Mouse (Mus musculus): ENCODE data around the gene Gria3.

Gene Gria3

DNA sequence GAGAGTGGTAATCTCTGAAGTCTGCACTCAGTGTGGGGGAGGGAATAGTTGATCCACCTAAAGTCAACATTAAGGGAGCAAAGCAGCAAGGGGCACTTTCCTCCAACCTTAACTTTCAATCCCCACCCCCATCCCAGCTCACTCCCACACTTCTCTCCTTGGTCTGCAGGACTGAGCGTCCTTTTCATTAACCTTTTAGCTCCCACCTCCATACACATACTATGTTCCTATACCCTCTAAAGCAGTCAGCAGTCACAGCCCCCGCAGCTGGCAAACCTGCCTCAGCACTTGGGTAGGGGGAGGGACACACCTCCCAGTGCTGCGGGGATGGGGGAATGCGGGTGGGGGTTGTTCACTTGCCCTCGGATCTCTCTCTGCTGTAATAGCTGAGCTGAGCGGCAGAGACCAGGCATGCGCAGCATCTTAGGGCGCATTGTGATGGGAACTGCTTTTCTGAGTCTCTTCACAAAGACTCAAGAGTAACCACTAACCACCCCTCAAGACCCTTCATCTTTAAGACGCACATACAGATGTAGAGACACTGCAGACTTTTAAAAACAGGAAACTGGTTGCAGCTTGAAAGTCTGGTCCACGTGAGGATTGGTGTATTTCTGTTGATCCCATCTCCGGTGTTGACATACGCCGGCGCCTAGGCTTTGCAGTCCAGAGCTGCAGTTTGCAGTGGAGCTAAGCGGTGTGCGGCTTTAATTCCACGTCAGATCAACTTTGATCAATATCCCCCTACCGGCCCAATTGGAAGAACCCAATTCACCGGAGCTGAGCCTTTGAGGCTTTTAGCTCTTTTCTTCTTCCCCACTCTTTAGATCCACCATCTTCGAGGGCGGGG is at the start of gene Gria3:
TSS of gene Gria3 (plus strand) at position 797 of the 847 bp plus-strand sequence.
- no peak for DNase-seq

DNA sequence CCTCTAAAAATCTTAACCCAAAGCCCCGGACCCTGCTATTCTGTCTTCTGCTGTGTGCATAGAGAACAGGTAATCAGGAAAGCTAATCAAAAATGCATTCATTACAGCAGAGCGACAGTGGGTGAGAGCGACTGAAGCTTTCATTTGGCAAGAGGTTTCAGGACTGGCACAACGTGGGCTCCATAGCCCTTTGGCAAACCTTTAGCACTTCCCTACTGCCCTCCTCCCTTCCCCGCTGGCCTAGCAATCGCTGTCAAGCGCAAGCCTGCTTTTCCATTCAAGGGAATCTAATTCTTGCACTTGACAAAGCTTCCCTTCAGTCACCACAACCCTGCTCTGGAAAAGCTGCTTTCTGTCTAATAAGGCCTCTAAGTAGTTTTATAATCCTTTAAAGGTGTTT is 13.6 kb upstream of the Gria3 start:
- no peak for DNase-seq

DNA sequence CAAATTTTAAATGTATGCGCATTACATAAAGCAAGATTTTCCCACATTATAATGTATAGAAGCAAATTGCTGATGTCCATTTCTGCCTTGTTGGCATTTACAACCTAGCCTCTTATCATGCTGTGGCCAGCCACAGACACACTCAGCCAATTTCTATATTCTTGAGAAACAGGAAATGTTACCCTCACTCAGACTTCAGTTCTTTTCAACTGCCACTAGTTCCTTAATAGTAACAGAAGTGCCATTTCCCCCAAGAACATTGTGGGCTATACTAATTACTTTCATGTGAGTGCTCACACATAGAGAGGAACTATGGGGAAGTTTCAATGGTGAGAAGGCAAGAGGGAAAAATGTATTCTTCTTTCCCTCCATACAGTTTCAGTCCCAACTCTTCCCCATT is 11.6 kb upstream of the Gria3 start:
- no peak for DNase-seq

DNA sequence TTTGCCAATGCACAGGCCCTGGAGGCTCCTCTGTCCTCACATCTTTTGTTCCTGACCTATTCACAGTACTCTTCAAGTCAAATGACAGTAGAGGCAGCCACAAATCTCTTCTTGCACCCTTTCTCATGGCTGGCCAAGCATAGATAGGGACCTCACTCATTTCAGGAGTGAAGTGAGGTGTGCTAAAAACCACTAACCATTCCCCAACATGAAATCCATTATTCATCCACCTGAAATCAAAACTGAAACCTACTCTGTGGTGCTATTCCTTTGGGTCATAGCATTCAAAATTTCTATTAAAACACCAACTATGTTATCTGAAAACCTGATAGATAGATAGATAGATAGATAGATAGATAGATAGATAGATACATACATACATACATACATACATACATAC is 2.2 kb upstream of the Gria3 start:
- no peak for DNase-seq

DNA sequence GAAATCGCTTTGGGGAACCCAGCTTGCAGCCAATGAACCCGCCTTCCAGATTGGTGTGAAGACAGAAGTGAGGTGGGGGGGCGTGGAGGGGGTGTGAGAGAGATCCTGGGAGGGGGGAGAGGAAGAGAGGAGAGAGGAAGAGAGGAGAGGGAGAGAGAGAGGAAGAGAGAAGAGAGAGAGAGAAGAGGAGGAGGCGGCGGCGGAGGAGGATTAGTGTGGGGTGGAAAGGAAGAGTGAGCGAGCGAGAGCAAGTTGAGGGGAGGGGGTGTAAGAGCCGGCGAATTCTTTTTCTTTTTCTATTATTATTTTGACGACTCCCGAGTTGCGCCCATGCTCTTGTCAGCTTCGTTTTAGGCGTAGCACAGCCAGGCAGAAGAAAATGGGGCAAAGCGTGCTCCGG is 532 bp downstream of the Gria3 start:
- no peak for DNase-seq

DNA sequence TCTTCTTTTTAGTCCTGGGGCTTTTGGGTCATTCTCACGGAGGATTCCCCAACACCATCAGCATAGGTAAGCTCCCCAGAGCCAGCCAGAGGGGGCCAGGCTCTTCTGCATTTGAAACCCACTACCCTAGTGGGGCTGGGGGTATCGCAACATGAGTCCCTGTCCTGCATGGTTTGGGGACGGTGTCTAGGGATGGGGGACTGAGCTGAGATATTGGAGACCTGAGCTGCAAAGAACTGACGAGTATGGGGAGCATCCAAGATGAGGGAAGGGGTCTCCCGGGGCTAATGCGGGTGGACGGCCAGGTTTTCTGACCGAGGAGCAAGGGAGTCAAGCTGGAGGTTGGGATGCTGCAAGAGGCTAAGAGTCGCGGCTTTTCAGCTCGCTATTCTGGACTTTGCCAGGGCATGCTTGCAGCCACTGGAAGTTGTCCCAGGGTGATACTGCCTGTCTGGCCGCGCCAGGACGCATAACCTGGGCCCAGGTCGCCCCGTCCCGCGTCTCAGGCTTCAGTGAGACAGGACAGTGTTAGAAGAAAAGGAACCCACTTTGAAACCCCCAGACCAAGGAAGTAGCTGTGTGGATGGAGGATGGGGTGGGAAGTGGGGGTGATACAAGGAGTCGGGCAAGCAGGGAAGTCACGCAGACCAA is 1.1 kb downstream of the Gria3 start:
- DNase-seq = no peak

DNA sequence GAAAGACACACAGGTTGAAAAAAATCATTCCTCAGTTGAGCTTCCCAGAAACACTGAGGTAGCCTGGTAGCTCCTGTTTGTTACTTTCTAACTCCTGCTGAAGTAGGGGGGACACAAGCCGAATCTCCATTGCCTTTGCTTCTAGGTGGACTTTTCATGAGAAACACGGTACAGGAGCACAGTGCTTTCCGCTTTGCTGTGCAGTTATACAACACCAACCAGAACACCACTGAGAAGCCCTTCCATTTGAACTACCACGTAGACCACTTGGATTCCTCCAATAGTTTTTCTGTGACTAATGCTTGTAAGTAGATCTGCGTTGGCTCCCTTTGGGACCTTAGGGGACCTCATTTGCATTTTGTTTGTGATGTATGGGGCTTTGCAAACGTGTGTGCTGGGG is 2.0 kb downstream of the Gria3 start:
- no peak for DNase-seq

DNA sequence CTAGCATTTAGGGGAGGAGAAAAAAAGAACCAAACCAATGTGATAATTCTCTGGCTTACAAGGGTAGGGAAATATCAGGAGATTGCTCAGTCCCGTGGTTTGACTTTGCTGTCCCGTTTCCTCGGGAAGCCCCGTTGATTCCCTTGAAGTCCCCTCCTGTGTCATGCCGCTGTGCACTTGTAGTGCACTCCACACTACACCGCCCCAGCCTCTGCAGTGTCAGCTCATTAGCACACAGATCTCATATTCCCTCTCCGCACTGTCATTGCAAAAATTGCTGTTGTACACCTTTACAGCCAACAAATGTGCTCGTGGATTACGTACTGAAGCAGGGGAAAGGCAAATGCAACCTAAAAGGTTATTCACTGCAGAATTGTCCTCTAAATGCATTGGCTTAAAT is 5.6 kb downstream of the Gria3 start:
- DNase-seq = no peak

DNA sequence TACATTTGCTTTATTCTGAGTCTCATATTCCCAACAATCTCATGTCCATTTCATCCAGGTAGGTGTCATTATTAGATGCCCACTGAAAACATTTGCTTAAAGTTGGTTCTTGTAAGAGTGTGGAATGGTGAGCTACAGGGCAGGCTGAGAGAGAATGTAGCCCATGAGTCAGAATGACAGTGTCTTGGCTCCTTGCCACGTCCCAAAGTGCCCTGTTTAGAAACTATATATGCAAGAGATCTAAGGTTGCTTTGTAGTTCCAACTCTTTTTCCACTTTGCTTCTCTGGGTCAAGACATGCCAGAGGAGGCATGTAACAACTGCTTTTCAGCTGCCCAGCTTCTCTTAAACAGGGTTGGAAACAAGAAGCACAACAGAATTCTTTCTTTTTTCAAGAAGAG is 9.1 kb downstream of the Gria3 start:
- DNase-seq = no peak

DNA sequence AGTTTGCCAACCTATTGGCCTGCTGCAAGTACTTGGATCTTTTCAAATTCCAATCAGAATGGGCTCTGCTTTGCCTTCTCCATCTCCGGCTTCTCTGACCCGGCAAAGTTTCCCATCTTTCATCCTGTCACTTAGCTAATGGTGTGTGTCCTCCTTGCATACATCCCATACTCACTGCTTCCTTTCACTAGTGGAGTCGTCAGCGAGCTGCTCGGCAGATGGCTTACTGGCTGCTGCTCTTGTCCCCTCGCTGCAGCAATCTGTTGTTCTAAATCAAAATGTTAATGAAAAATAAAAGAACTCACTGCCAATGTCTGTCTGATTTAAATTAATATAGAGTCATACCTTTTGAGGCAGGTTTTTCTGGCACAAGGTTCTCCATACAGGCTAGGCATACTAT is 25.0 kb downstream of the Gria3 start:
- DNase-seq = no peak

DNA sequence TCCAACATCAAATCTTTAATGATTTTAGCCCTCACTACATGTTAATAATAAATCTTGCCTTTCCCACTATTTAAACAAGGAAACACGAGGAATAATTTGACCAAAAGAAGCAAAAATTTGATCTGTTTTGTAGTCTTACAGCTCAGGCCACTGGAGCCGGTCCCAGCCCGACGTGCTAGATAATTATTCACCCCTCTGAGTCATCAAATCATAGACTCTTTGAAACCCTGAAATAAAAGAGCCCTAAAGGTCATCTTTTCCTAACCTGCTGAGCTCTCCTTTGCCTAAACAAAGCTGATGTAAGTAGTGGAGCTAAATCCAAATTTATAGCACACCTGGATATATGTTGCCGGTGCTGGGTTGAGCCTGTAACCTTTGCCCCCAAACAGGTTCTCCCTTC is 27.4 kb downstream of the Gria3 start:
- no peak for DNase-seq

DNA sequence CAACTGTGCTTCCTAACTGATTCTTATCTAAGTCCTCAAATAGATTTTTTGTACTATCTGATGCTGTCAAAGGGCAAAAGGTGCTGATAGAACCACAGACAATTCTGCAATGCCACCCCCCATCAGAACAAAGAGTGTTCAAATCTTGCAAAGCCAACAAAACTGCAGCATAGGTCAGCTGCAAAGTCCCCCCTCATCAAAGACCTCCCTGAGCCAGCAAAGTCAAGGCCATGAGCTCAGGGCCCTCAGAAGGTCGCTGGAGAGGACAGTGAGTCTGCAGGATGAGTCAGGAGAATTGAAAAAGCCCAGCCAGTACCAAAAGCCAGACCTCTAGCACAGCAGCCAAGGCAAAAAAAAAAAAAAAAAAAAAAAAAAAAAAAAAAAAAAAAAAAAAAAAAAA is 34.9 kb downstream of the Gria3 start:
- DNase-seq = no peak

DNA sequence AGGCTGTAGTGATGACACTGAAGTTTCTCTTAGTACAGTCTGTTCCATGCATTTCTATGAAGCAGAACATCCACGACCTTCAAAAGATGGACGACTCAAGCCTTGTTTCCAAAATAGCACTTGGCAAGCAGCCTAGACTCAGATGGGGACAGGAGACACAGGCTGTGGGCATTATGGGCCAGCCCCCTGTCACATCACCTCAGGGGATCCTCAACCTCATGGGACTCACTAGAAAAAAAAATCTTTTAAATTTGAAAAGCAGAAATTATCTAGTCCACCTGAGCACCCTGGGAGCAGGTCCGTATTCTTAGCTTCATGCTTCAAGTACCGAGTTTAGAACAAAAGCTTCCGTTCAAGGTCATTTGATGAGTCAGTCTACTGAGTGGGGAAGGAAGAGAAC is 38.2 kb downstream of the Gria3 start:
- DNase-seq = no peak

DNA sequence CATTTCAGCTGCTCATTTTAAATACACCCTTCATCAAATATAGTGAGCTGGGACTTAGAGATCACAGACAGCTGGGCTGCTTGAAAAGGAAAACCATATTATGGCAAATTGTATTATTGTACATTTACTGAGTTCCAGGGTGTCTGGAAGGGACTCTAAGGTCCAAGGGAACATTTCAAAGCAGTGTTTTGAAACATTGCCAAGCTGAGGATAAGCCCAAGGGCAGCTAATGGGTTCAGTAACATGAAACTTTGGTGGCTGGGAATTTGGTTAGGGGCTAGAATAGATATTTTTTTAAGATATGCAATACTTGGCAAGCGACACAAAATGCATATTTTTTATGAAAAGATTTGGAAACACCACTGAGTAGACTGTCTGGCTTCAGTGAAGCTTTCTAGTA is 48.2 kb downstream of the Gria3 start:
- no peak for DNase-seq

DNA sequence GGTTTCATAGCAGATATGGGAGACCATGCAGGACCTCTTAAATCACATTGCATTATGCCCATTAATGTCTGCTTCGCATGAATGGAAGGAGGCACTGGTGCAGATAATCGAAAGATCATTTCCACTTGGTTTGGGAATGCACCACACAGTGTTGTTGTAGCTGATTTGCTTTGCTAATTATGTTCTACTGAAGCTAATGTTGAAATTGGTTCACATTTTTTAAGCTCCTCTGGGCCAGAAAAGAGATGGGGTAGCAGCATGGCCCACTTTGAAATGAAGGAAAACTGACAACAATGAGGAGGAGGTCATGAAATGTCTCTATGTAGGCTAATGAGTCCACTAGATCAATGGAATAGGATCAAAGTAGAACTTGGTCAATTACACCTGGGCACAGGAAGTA is 76.8 kb downstream of the Gria3 start:
- no peak for DNase-seq

DNA sequence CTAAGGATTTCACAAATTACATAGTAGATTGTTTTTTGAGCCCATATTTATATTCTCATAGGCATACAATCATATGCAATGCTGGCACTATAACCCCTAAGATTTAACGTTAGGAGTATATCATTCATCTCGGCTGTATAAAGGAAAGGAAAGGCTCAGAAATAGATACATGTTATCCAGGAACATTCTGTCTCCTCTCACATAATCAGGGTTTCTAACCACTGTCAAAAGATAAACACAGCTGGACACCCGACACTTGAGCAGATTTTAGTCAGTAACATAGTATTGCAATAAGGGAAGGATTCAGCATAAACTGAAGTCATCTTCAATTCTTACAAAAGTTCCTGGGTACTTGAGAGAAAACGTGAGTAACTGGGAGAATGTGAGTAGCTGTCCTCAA is 95.9 kb downstream of the Gria3 start:
- DNase-seq = no peak

DNA sequence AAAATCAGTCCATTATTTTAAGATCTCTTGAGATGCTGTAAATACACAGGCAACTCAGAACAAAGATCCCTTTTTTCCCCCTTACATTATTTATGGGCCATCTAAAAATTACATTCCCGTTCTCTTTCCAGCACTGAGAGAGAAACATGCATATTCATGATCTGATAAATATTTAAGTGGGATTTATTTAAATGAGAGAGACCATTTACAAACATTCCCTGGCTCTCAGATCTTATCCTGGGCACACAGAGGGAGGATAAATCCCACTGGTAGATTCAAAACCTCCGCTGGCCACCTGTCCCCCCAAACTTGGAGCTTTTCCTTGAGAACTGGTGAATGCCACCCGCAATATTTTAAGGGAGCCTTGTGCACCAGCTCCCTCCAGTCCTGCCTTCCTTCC is 104.7 kb downstream of the Gria3 start:
- no peak for DNase-seq

DNA sequence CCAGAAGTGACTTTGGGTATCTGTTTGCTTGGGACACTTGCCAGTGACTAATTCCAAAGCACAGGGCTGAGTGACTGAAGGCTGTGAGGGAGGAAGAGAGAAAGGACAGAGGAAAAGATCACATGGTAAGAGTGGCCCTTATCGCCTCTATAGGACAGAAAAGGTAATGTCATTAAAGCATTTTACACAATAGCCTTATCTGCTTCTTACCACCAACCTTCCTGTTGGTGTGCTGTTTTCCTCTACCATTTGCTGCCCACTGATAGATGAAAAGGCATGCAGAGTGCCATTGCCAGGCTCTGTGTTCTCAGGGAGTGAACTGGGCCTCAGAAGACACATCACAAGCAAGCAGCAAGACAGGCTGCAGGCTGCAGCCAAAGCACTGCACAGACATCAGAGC is 107.3 kb downstream of the Gria3 start:
- DNase-seq = no peak

DNA sequence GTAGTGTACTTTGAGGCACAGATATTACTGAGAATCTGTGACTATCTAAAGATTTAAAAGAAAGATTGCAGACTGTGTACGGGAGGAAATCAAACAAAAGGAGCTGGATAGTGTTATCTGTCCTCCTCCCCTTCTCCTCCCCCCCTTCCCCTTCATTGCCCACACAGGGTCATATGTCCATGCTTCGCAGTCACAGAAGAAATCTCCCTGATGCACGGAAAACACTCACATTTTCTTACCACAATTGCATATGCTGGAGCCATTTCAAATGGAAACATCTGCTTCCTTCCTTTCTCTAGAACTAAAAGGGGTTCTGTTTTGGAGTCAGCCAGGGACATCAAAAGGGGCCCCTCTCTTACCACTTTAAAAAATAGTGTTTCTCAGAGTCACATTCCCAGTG is 114.3 kb downstream of the Gria3 start:
- no peak for DNase-seq

DNA sequence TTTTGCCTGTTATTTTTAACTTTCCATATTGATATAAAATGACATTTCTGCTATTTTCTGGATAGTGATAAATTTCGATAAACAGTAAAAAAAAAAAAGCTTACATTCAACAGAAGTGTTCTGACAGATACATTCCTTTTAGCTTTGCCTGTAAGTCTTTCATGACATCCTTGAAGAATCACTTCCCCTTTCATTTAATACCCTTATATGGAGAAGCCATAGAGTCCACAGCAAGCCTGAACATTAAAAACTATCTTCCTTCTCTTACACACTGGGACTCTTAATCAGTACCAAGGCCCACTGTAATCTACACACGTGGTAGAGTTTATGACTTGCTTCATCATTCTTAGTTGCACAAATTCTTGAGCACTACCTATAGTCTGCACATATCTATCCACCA is 131.9 kb downstream of the Gria3 start:
- no peak for DNase-seq

DNA sequence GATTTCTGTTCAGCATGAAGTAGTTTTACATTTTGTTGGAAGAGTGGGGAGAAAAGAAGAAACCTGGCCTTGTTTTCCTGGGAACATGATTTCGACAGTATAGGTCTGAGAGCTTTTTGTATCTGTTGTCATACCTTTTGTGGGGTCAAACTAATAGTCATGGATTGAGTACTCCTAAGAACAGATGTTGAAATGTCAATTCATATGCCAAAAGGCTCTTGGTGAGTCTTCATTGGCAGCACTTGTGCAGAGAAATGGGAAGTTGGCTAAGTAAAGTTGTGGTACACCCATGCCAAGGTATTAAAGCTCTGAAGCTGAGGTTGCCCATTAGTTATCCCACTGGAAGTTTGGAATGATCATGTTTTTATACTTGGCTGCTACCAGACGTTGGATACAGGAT is 135.2 kb downstream of the Gria3 start:
- DNase-seq = no peak

DNA sequence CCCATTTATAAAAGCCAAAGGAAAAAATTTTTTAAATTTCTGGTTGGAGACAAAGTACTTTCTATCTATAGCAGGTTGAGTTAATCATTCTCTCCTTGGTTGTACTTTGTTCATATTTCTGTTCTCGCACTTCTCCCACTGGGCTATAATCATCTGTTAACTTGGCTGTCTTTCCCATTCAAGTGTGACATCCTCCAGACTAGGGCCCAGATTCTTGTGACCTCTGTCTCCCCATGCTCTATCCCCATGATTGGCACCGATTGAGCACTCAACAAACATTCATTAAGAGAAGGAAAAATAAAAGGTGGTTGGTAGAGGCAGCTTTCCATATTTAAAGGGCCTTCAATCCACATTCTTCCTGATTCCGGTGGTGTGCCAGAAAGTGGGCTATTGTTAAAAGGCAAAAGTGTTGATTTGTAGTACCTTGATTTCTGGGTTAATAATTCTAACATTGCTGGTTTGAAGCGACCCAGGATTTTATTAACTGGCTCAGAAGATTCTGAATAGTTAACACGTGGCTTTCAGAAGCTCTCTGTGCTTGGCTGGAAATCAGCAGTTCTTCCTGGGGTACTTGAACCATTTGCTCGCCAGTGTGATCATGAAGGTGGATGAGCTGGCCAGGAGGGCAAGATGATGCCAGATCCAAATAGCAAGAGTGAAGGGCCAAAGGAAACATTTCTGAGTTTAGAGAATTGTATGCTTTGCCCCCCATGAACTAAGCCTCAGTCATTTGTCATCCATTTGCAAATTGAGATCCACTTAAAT is 161.8 kb downstream of the Gria3 start:
- DNase-seq = no peak

DNA sequence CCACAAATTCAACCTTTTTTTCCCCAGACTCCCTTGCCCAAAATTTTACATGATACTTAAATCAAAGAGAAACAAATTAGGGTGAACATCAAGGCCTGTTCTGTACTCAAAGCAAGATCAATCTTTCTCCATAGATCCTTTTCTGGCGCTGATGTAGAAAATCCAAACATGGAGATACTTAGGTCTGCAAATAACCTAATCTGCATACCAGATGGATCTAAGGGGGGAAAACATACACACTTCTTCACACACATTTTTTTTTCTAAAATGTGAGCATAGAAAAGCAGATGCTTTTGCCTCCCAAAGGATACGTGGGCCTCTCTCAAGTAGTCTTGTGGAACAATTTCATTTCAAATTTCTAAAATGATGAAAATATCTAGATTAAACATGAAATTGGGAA is 164.2 kb downstream of the Gria3 start:
- no peak for DNase-seq

DNA sequence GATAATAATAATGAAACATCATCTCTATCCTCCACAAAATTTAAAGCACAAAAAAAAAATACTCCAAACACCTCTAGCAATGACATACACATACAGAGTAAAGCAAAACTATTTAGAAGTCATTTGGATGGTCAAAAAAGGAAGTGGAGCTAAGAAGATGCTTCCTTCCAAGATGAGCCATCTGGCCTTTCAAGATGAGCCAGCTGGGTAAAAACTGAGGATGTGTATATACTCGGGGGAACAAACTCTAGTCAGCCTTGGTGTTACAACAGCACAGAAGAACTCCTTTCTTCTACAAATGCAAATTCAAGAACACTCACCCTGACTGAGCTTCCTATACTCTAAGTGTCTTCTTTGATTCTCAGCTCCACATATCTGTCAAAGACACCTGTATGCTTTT is 172.4 kb downstream of the Gria3 start:
- no peak for DNase-seq

Measured in cerebellum, adult 8-10 months (tissue).